In the genomic region with DNA sequence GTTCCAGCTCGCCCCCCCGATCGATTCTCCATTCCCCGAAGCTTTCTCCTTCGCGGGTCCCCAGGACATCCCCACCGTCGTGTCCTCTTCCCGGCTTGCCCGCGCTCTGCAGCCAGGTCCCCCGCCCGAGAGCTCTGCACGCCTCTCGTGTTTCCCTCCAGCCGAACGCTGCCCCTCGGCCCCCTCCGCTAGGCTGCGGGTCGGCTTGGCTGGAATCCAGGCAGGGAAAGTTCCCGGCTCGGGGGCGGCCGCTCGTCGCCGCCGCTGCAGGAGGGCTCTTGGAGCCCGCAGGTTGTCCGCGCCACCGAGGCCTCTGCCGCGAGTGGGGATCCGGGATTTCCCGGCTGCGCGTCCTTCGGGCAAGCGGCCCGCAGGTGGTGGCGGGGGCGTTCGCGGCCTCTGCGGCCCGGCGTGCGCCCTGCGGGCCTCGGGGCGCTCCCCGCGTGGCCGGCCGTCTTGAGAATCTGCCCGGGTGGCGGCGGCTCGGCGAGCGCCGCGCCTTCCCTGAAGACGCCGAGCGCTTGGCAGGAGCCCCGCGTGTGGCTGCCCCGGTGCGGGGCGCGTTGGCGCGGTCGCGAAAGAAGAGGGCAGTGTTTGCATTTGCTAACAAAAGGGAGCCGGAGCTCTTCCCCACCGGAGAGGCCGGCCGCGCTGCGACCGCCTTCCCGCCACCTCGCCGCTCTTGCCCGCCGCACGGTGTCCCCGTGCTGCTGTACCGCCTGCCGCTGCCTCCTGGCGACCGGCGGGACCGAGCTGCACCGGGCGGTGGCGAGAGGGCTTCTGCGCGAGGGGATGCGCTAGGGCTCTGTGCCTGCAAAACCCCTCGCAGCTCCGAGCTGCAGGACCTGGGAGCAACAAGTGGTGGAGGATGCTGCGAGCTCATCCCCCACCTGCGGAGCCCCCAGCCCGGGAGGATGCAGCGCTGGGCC, we compare ENCODE assay signal across 8 mouse cellular contexts. TPM values are rescaled to one million over a fixed set of nuclear protein-coding genes. Genes with fewer than 3 reads are reported as not detected.
DNase-seq lines count a peak whose midpoint lies in the region.

No protein-coding gene starts in this region.

- peak; percentile 85 for DNase-seq in adrenal gland, adult 2 months
- DNase-seq in cerebellum, postnatal 4 days (ENCODE audit: low spot score in 2 of 2) = peak; percentile 38 to 68
- peak; percentile 46 for DNase-seq in gastrocnemius, postnatal 14 days
- DNase-seq in induced T-regulatory cell, adult 2 months (ENCODE audit: low read depth) = peak; percentile 10
- DNase-seq in left cerebral cortex, postnatal 25 days (ENCODE audit: low spot score in 2 of 2) = peak; percentile 58 to 63
- DNase-seq in mesoderm, embryonic 11.5 days (ENCODE audit: low read depth, low spot score) = peak; percentile 64
- DNase-seq in right cerebral cortex, postnatal 4 days = peak; percentile 71
- no peak for DNase-seq in spleen, postnatal 14 days (ENCODE audit: low spot score in 2 of 2)

- intact Hi-C loops in gastrocnemius, postnatal 14 days (cut with DNase I; ENCODE audit: low total_unique reads) = loop anchor here (10.0 kb wide), 1 partner anchor 174 kb away; no protein-coding TSS in a partner anchor
- intact Hi-C loops in left cerebral cortex, postnatal 25 days (cut with DNase I) = loop anchor here (2.0 to 10.0 kb wide), 4 partner anchors 56 to 794 kb away; no protein-coding TSS in a partner anchor

RNA-seq across cellular contexts. Expression of a gene that starts 1.2 kb away (rescaled TPM):
- 10 to 100 TPM; 33.5 to 47.7 TPM for total RNA-seq in adrenal gland, adult 2 months (2021)
- polyA plus RNA-seq in adrenal gland, adult 2 months (2012; rRNA removed) = 6.6 and 7.3 TPM in 2 replicates
- 1 to 10 TPM; 3.3 to 4.8 TPM for total RNA-seq in gastrocnemius, postnatal 14 days (2021)
- total RNA-seq in left cerebral cortex, postnatal 25 days (2021) = 100 to 1,000 TPM; 214 to 251 TPM

Comparison
In these comparisons a context has a peak if more than half of its experiments do, and no peak if none do; other contexts are left out.
1. DNase-seq: peak in adrenal gland, adult 2 months (single experiment), cerebellum, postnatal 4 days (2 of 2), gastrocnemius, postnatal 14 days (single experiment), induced T-regulatory cell, adult 2 months (single experiment), left cerebral cortex, postnatal 25 days (2 of 2), mesoderm, embryonic 11.5 days (single experiment) and right cerebral cortex, postnatal 4 days (single experiment); none in spleen, postnatal 14 days (0 of 2).
2. RNA of a gene that starts 1.2 kb away (total RNA-seq): 214 to 251 TPM in left cerebral cortex, postnatal 25 days and 33.5 to 47.7 TPM in adrenal gland, adult 2 months; 3.3 to 4.8 TPM in gastrocnemius, postnatal 14 days; every median in the first group is over 4 times any median in the second.